Mouse (Mus musculus) spleen, adult 2 months (tissue): Measurements from ENCODE around the gene Armc10.
"Not testable (repeated sequence)": the region's sequence is repeated elsewhere in the genome, so short reads cannot be mapped to it uniquely, and the experiment has no call there.

Experiments used
- CTCF ChIP-seq: fragments of 200-500 bp; IDR thresholded peaks from 2 replicates; pipeline ENCODE4 v1.5.1; 2011; ENCODE audit warnings: mild to moderate bottlenecking, inconsistent platforms; ENCODE audit not compliant: insufficient read depth, insufficient read length, insufficient replicate concordance; ENCODE audit errors: extremely low read depth
- POLR2A ChIP-seq: fragments of 200-500 bp; IDR thresholded peaks from 2 replicates; pipeline ENCODE4 v1.6.1; 2011; ENCODE audit warnings: low read depth, low read length, inconsistent platforms

- TF ChIP-seq POLR2A, CTCF: not testable (repeated sequence)
These were observed 46.1 kb upstream of the Armc10 start for GRCm38 (mm10) chr5:21599536-21599935.
